Mouse (Mus musculus): ENCODE data around the gene Alkbh1. TPM values are rescaled to one million over a fixed set of nuclear protein-coding genes. Genes with fewer than 3 reads are reported as not detected.

Alkbh1 gene
- polyA plus RNA-seq, 1 experiment from 2014 or later: 64.3 TPM

DNA sequence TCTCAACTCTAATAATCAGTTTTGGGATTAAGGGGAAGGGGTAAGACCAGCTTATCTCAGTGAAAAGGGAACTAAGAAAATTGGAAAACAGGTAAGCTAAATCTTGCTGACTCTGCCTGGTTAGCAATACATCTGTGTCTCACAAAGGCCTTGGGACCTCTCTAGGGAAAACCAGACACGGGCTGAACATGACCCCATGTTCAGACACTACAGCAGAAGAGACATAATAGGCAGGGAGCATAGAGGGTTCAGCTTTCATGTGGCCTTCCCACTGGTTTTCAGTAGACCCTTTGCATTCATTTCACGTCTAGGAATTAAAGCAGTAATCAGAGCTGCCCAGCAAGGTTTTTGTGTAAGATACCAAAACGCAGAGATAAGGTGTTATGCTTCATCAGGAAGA, 19.3 kb downstream of the Alkbh1 start:
- no peak overlapping the region for H3K9ac ChIP-seq (ENCODE audit: low read length)
- H3K4me3 ChIP-seq (ENCODE audit: low read depth, low read length): no peak overlapping the region
- no peak overlapping the region for H3K27ac ChIP-seq (replicated peaks; ENCODE audit: low read depth, low read length)
- 40% methylated on average over 3 of the region's 3 CpGs for WGBS
- no peaks in the 10 kb centered on the region for H3K27me3 ChIP-seq (ENCODE audit: control insufficient read depth, insufficient read depth, low read length)
- ATAC-seq (ENCODE audit: insufficient number of reproducible peaks, low FRiP score, low TSS enrichment, low read depth): no peak
- no peak for DNase-seq (ENCODE audit: low spot score)
- no peak overlapping the region for H3K4me2 ChIP-seq (ENCODE audit: low read depth, severe bottlenecking)
- no peaks in the 10 kb centered on the region for H3K9me3 ChIP-seq (ENCODE audit: control insufficient read depth, low read length)
- peaks cover 15% of the 10 kb centered on the region; the same call in 1 of the 2 replicates for H3K36me3 ChIP-seq (ENCODE audit: control insufficient read depth, insufficient read depth, low read length)
- no peaks in the 10 kb centered on the region for H3K4me1 ChIP-seq (ENCODE audit: control insufficient read depth, insufficient read depth, low read length)

DNA sequence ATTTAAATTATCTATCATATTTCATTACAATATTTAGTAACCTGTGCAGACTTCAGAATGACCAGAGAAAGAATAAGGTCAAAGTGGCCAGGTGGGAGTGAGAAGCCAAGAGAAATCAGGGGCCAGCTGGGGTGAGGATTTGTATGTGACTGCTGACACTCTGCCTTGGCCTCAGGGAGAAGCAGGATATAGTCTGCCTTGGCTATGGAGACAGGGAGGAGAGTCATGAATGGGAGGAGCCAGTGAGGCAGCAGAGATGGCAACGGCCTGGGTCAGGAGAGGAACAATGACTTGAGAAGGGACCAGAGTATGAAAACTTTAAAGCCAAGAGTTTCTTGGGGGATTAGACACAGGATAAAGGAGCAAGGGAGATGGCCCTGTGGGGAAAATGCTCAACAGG, 20.1 kb downstream of the Alkbh1 start:
- H3K27ac ChIP-seq (replicated peaks; ENCODE audit: low read depth, low read length): no peak overlapping the region
- no peak overlapping the region for H3K9ac ChIP-seq (ENCODE audit: low read length)
- WGBS: 71% methylated on average over 1 of the region's 1 CpGs
- no peak for DNase-seq (ENCODE audit: low spot score)
- no peak overlapping the region for H3K4me3 ChIP-seq (ENCODE audit: low read depth, low read length)
- no peaks in the 10 kb centered on the region for H3K27me3 ChIP-seq (ENCODE audit: control insufficient read depth, insufficient read depth, low read length)
- no peak overlapping the region for H3K4me2 ChIP-seq (ENCODE audit: low read depth, severe bottlenecking)
- H3K4me1 ChIP-seq (ENCODE audit: control insufficient read depth, insufficient read depth, low read length): no peaks in the 10 kb centered on the region
- no peak for ATAC-seq (ENCODE audit: insufficient number of reproducible peaks, low FRiP score, low TSS enrichment, low read depth)
- H3K9me3 ChIP-seq (ENCODE audit: control insufficient read depth, low read length): no peaks in the 10 kb centered on the region
- peaks cover 11% of the 10 kb centered on the region; the same call in 1 of the 2 replicates for H3K36me3 ChIP-seq (ENCODE audit: control insufficient read depth, insufficient read depth, low read length)

DNA sequence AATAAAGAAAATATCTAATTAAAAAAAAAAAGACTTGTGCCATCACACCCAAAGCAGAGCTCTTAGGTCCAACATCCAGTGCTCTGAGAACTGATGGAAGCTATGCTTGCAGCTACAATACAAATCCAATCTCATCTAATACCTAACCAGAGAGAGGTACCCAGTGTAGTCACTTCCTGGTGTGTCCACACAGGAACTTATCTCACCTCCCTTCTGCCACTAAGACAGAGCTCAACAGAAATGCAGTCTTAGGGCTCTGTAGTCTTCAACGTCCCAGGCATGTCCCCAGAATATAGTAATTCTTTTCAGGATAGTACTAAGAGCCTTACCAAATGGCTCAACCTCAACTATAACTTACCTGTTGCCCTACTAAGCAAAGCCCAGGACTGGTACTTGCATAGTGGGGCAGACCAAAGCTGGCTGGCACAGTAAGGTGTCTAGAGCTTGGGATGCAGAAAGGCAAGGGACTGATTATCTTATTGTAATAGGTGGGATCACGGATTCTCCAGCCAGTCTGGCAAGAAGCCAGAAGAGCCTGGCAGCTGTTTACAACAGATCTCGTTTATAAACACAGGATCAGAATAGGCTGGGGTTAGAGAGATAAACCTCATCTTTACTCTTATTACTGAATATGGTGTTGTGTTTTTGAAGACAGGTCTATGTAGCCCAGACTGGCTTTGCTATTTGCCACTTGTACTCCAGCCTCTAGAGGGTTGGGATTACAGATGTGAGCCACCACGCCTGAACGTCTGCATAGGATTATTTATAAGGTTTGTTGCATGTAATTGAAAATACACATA, 21.9 kb downstream of the Alkbh1 start:
- 87% methylated on average over 5 of the region's 5 CpGs for WGBS
- Histone ChIP-seq H3K4me3 (ENCODE audit: low read depth, low read length) (no peak overlapping the region), H3K27ac (replicated peaks; ENCODE audit: low read depth, low read length) (no peak overlapping the region), H3K9ac (ENCODE audit: low read length) (no peak overlapping the region), H3K36me3 (ENCODE audit: control insufficient read depth, insufficient read depth, low read length) (peaks cover 1% of the 10 kb centered on the region; the same call in 1 of the 2 replicates), H3K4me2 (ENCODE audit: low read depth, severe bottlenecking) (no peak overlapping the region), H3K27me3 (ENCODE audit: control insufficient read depth, insufficient read depth, low read length) (no peaks in the 10 kb centered on the region), H3K4me1 (ENCODE audit: control insufficient read depth, insufficient read depth, low read length) (no peaks in the 10 kb centered on the region), H3K9me3 (ENCODE audit: control insufficient read depth, low read length) (no peaks in the 10 kb centered on the region)
- DNase-seq (ENCODE audit: low spot score) (no peak), ATAC-seq (ENCODE audit: insufficient number of reproducible peaks, low FRiP score, low TSS enrichment, low read depth) (no peak)

DNA sequence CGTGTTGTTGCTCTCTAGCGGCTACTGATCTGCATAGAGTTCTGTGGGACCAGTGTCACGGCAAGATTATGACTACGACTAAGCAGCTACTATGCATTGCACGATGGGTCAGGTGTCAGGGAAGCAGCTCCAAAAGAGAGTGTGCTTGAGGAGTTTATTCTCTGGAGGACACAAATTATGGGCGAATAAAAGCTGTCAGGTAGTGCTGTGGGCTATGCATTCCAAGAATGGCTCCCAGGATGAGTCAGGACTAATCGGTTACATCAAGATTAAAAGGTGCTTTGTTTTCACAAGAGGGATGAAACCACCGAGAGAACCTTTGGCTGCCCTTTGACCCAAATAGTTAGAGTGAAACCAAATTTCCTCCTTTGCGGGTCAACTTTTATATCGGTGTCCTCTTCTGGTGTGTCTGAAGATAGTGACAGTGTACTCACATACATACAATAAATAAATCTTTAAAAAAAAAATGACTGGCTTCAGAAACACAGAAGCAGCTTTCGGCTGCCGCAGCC, 23.8 kb downstream of the Alkbh1 start:
- Histone ChIP-seq H3K27me3 (ENCODE audit: control insufficient read depth, insufficient read depth, low read length) (no peaks in the 10 kb centered on the region), H3K4me3 (ENCODE audit: low read depth, low read length) (no peak overlapping the region), H3K9me3 (ENCODE audit: control insufficient read depth, low read length) (no peaks in the 10 kb centered on the region), H3K27ac (replicated peaks; ENCODE audit: low read depth, low read length) (no peak overlapping the region), H3K4me2 (ENCODE audit: low read depth, severe bottlenecking) (no peak overlapping the region), H3K36me3 (ENCODE audit: control insufficient read depth, insufficient read depth, low read length) (no peaks in the 10 kb centered on the region), H3K9ac (ENCODE audit: low read length) (no peak overlapping the region), H3K4me1 (ENCODE audit: control insufficient read depth, insufficient read depth, low read length) (no peaks in the 10 kb centered on the region)
- DNase-seq (ENCODE audit: low spot score): no peak
- 81% methylated on average over 12 of the region's 12 CpGs for WGBS
- ATAC-seq (ENCODE audit: insufficient number of reproducible peaks, low FRiP score, low TSS enrichment, low read depth): no peak

DNA sequence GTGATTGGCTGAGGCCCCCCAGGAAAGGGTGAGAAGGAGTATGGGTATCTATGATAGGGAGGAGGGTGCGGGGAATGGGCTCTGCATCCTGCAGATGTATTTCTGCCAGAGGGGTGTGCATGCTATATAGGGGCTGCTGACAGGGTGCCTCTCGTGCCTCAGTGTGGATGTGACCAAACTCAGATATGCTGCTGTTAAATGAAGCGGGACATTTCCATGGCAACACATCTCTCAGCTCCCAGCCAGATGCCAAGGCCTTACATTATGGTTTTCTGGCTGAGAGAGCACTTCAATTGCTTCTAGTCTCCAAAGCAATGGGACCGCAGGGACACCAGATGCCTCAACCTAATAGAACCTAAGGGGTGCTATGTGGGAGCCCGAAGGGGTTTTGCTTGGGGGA, 24.9 kb downstream of the Alkbh1 start:
- no peak for ATAC-seq (ENCODE audit: insufficient number of reproducible peaks, low FRiP score, low TSS enrichment, low read depth)
- no peaks in the 10 kb centered on the region for H3K9me3 ChIP-seq (ENCODE audit: control insufficient read depth, low read length)
- H3K27me3 ChIP-seq (ENCODE audit: control insufficient read depth, insufficient read depth, low read length): no peaks in the 10 kb centered on the region
- H3K4me1 ChIP-seq (ENCODE audit: control insufficient read depth, insufficient read depth, low read length): no peaks in the 10 kb centered on the region
- no peak overlapping the region for H3K4me3 ChIP-seq (ENCODE audit: low read depth, low read length)
- H3K4me2 ChIP-seq (ENCODE audit: low read depth, severe bottlenecking): no peak overlapping the region
- 79% methylated on average over 5 of the region's 5 CpGs for whole genome bisulfite sequencing
- no peak overlapping the region for H3K9ac ChIP-seq (ENCODE audit: low read length)
- no peak for DNase-seq (ENCODE audit: low spot score)
- H3K36me3 ChIP-seq (ENCODE audit: control insufficient read depth, insufficient read depth, low read length): no peaks in the 10 kb centered on the region
- no peak overlapping the region for H3K27ac ChIP-seq (replicated peaks; ENCODE audit: low read depth, low read length)

DNA sequence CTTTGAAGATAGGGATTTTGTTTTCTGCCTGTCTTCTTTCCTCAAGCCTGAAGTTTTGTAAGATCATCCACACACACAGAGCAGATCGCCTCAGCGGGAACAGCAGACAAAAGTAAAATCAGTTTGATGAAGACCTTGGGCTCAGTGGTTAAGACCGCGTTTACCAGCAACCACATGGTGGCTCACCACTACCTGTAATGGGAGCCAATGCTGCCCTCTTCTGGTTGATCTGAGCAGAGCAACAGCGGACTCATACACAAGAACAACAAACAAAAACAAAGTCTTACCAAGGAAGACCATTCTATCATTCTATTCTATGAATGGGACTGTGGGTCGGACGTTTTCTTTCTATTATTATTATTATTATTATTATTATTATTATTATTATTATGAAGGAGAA, 27.1 kb downstream of the Alkbh1 start:
- Histone ChIP-seq H3K4me1 (ENCODE audit: control insufficient read depth, insufficient read depth, low read length) (no peaks in the 10 kb centered on the region), H3K9ac (ENCODE audit: low read length) (no peak overlapping the region), H3K4me3 (ENCODE audit: low read depth, low read length) (no peak overlapping the region), H3K27ac (replicated peaks; ENCODE audit: low read depth, low read length) (no peak overlapping the region), H3K36me3 (ENCODE audit: control insufficient read depth, insufficient read depth, low read length) (no peaks in the 10 kb centered on the region), H3K27me3 (ENCODE audit: control insufficient read depth, insufficient read depth, low read length) (no peaks in the 10 kb centered on the region), H3K9me3 (ENCODE audit: control insufficient read depth, low read length) (no peaks in the 10 kb centered on the region), H3K4me2 (ENCODE audit: low read depth, severe bottlenecking) (no peak overlapping the region)
- WGBS: 37% methylated on average over 7 of the region's 7 CpGs
- DNase-seq (ENCODE audit: low spot score) (peak; percentile 80), ATAC-seq (ENCODE audit: insufficient number of reproducible peaks, low FRiP score, low TSS enrichment, low read depth) (no peak)

DNA sequence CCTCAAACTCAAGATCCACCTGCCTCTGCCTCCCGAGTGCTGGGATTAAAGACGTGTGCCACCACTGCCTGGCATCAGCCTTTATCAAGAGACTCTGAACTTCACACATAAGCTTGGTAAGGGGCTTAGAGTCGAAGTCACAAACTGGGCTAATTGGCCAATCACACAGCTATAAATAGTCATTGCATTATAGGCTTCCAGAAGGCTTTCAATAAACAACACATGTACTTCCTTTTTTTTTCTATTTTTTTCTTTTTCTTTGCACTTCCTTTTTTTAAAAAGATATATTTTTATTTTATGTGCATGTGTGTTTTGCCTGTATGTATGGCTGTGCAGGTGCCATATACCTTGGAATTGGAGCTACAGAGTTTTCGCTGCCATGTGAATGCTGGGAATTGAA, 28.5 kb downstream of the Alkbh1 start:
- no peaks in the 10 kb centered on the region for H3K27me3 ChIP-seq (ENCODE audit: control insufficient read depth, insufficient read depth, low read length)
- H3K27ac ChIP-seq (replicated peaks; ENCODE audit: low read depth, low read length): no peak overlapping the region
- no peak overlapping the region for H3K9ac ChIP-seq (ENCODE audit: low read length)
- no peaks in the 10 kb centered on the region for H3K36me3 ChIP-seq (ENCODE audit: control insufficient read depth, insufficient read depth, low read length)
- ATAC-seq (ENCODE audit: insufficient number of reproducible peaks, low FRiP score, low TSS enrichment, low read depth) (no peak), DNase-seq (ENCODE audit: low spot score) (no peak)
- H3K4me1 ChIP-seq (ENCODE audit: control insufficient read depth, insufficient read depth, low read length): no peaks in the 10 kb centered on the region
- H3K4me3 ChIP-seq (ENCODE audit: low read depth, low read length): no peak overlapping the region
- no peaks in the 10 kb centered on the region for H3K9me3 ChIP-seq (ENCODE audit: control insufficient read depth, low read length)
- 76% methylated on average over 4 of the region's 4 CpGs for WGBS
- H3K4me2 ChIP-seq (ENCODE audit: low read depth, severe bottlenecking): no peak overlapping the region

DNA sequence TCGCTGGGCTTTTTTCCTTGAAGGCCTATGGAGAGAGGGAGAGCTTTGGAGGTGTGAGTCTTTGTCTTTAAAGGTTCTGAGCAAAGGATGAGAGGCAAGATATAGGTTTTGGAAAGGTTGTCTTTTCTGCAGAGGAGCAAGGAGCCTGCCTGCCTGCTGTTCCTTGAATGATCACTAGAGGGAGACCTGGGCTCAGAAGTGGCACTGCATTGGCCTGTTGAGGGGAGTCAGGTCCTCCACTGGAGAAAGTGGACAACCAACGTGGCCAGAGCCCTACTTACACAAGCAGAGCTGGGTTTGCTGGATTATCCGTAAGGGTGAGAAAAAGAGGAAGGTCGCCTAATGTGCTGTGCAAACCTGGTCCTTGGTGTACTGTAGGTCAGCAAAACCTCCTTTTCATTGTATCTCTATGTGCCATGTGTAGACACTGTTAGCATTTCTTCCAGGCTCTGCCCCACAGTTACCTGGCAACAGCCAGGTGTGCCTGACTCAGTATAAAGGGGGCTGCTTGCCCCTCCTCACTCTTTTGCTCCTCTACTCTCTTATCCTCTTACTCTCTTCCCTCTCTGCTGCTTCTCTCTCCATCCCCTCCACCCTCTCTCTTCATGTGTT, 30.5 kb downstream of the Alkbh1 start:
- no peaks in the 10 kb centered on the region for H3K27me3 ChIP-seq (ENCODE audit: control insufficient read depth, insufficient read depth, low read length)
- 27% methylated on average over 4 of the region's 4 CpGs for WGBS
- DNase-seq (ENCODE audit: low spot score): peak; percentile 83
- no peak overlapping the region for H3K9ac ChIP-seq (ENCODE audit: low read length)
- no peaks in the 10 kb centered on the region for H3K9me3 ChIP-seq (ENCODE audit: control insufficient read depth, low read length)
- no peaks in the 10 kb centered on the region for H3K36me3 ChIP-seq (ENCODE audit: control insufficient read depth, insufficient read depth, low read length)
- H3K27ac ChIP-seq (replicated peaks; ENCODE audit: low read depth, low read length): no peak overlapping the region
- no peak for ATAC-seq (ENCODE audit: insufficient number of reproducible peaks, low FRiP score, low TSS enrichment, low read depth)
- no peak overlapping the region for H3K4me3 ChIP-seq (ENCODE audit: low read depth, low read length)
- H3K4me1 ChIP-seq (ENCODE audit: control insufficient read depth, insufficient read depth, low read length): no peaks in the 10 kb centered on the region
- H3K4me2 ChIP-seq (ENCODE audit: low read depth, severe bottlenecking): no peak overlapping the region

All from limb, embryonic 11.5 days (tissue).